Mouse (Mus musculus) small intestine, adult 2 months (tissue): ENCODE data around the gene Cpxm1.

ENCODE experiments used
- CTCF ChIP-seq: fragments of 200-500 bp; IDR thresholded peaks from 2 replicates; pipeline ENCODE4 v1.5.1; 2012; ENCODE audit warnings: low read depth, mild to moderate bottlenecking, control low read depth, inconsistent platforms, low read length, moderate library complexity, mixed read lengths; ENCODE audit not compliant: insufficient replicate concordance, insufficient read length; ENCODE audit errors: extremely low read depth
- POLR2A ChIP-seq: fragments of 200-500 bp; IDR thresholded peaks from 2 replicates; pipeline ENCODE4 v1.6.1; 2012; ENCODE audit warnings: low read depth, mild to moderate bottlenecking, control low read depth, inconsistent platforms, low read length, moderate library complexity

GRCm38 (mm10) chr2:130392836-130393235 lies 4.5 kb downstream of the Cpxm1 start:
- TF ChIP-seq POLR2A (no peak), CTCF (no peak)
